Comparison of ENCODE assay signal across 32 mouse cellular contexts in the genomic region with DNA sequence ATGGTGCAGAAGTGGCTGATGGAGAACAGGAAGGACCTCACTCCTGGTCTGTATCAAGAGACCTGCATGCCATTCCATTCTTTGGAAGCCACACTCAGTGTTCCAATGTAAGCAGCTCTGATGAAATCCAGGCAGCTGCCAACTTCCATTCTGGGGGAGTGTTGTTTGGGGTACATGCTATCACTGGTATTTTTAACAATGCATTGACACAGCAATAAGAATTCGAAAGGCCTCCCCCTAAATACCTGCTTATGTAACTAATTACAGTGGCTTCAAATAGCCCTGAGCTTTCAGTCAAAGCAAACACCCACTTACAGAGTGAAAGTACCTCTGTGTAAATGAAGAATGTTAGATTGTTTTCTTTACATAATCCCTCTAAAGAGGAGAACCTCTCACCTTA. TPM values are rescaled to one million over a fixed set of nuclear protein-coding genes. Genes with fewer than 3 reads are reported as not detected.
DNase-seq lines count a peak whose midpoint lies in the region; TF ChIP-seq lines count a peak whose summit lies in the region.
"Had no signal": no experiment of that assay in that cellular context is flagged by ENCODE, and none has a peak within 500 bp of the region (broad histone marks: within the 10 kb centered on the region; RNA-seq: fewer than 3 reads in every experiment).

No protein-coding gene starts in this region.

- peak overlapping the region; percentile 76 for H3K27ac ChIP-seq in layer of hippocampus, adult 2 months
- H3K27ac ChIP-seq: embryonic facial prominence, embryonic 12.5 days; heart, embryonic 10.5 days; hindbrain, embryonic 15.5 days; intestine, embryonic 15.5 days; limb, embryonic 10.5 days; liver, embryonic 15.5 days; lung, embryonic 15.5 days; midbrain, embryonic 13.5 days; stomach, embryonic 15.5 days had no signal

- peak; percentile 52 to 56 for DNase-seq in layer of hippocampus, adult 2 months (ENCODE audit: low spot score in 2 of 2)
- no peak for DNase-seq in layer of hippocampus, postnatal 10 days (ENCODE audit: low spot score in 2 of 2)
- peak; percentile 44 to 49 for DNase-seq in right cerebral cortex, adult 2 months (ENCODE audit: low spot score in 2 of 2)
- no peak for DNase-seq in right cerebral cortex, postnatal 10 days (ENCODE audit: low spot score in 2 of 2)
- DNase-seq in layer of hippocampus, adult 9-11 months: peak; percentile 77
- no peak for DNase-seq in embryo, embryonic 10.5 days (ENCODE audit: low spot score)
- DNase-seq in cerebellum, adult 11-12 months: no peak
- DNase-seq: adrenal gland, postnatal 10 days; cerebellum, adult 9-10 months; forebrain, postnatal 0 days; gastrocnemius, postnatal 10 days; kidney, adult 9 months; kidney, postnatal 14 days; liver; lung, postnatal 36 days; thymus, adult 18-20 months; thymus, postnatal 36 days had no signal

- no peak for TF ChIP-seq CTCF in layer of hippocampus, adult 2 months (conservative IDR thresholded peaks at IDR 0.05)

- no peak overlapping the region for H3K4me3 ChIP-seq in layer of hippocampus, adult 2 months
- H3K4me3 ChIP-seq: embryonic facial prominence, embryonic 12.5 days; heart, embryonic 10.5 days; hindbrain, embryonic 15.5 days; intestine, embryonic 15.5 days; limb, embryonic 10.5 days; liver, embryonic 15.5 days; lung, embryonic 15.5 days; megakaryocyte, embryonic 14.5 days; midbrain, embryonic 13.5 days; stomach, embryonic 15.5 days had no signal

RNA-seq across cellular contexts. Expression of gene Ptchd4, which starts 42.7 kb away (rescaled TPM):
- total RNA-seq in layer of hippocampus, adult 2 months (2021): 10 to 100 TPM; 11.9 to 12.1 TPM
- 10 to 100 TPM in 1 of 2 experiments, 1 to 10 TPM in 1; 9.6 to 10.1 TPM for total RNA-seq in layer of hippocampus, postnatal 10 days (2021)
- total RNA-seq: common myeloid progenitor, adult 5-6 weeks; granulocyte monocyte progenitor cell, adult 5-6 weeks; hematopoietic stem cell, adult 5-6 weeks; monocyte, adult 5-6 weeks; neutrophil, adult 5-6 weeks had no signal

Comparison
In these comparisons a context has a peak if more than half of its experiments do, and no peak if none do; other contexts are left out.
1. DNase-seq: peak in layer of hippocampus, adult 2 months (2 of 2), right cerebral cortex, adult 2 months (2 of 2) and layer of hippocampus, adult 9-11 months (single experiment); none in layer of hippocampus, postnatal 10 days (0 of 2), right cerebral cortex, postnatal 10 days (0 of 2), embryo, embryonic 10.5 days (single experiment) and cerebellum, adult 11-12 months (single experiment).